Mouse (Mus musculus): Measurements from ENCODE around the gene Ginm1. TPM values are rescaled to one million over a fixed set of nuclear protein-coding genes. Genes with fewer than 3 reads are reported as not detected.

Ginm1 gene
- polyA plus RNA-seq, 1 experiment, result 20.2 TPM

DNA sequence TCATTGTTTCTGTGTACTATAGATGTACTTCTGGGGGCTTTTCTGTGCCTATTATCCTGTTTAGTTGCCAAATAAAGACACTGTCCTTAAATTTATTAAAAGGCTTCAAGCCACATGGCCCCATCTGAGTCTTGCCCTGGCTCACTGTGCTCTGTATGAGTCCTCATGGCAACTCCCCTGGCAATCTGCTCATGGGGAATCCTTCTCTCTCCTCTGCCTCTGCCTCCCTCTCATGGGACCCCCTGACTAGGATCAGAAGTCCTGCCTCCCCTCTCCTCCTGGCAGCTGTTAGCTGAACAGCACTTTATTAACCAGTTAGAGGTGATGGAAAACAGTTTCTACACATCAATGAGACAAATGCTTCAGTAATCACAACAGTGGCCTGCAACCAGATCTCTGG lies 61.0 kb downstream of the Ginm1 start:
- no peak for TF ChIP-seq POLR2A (IDR thresholded peaks at IDR 0.05; ENCODE audit: control insufficient read depth, extremely low read depth, insufficient read depth, low read length, poor library complexity)
- no peak for TF ChIP-seq CTCF (IDR thresholded peaks at IDR 0.05; ENCODE audit: borderline replicate concordance, control insufficient read depth, extremely low read depth, insufficient read depth, low read length, poor library complexity)
- H3K4me3 ChIP-seq (ENCODE audit: control insufficient read depth, insufficient read depth, low read length), result no peak overlapping the region
- H3K27ac ChIP-seq (ENCODE audit: control insufficient read depth, insufficient read depth, low read length), result no peak overlapping the region
- H3K36me3 ChIP-seq (ENCODE audit: control insufficient read depth, insufficient read depth, low read length), result no peaks in the 10 kb centered on the region
- DNase-seq, result no peak
- no peaks in the 10 kb centered on the region for H3K27me3 ChIP-seq (ENCODE audit: control insufficient read depth, insufficient read depth, low read length)
- peaks cover 5% of the 10 kb centered on the region for H3K4me1 ChIP-seq (replicated peaks; ENCODE audit: control insufficient read depth, insufficient read depth, low read length)

DNA sequence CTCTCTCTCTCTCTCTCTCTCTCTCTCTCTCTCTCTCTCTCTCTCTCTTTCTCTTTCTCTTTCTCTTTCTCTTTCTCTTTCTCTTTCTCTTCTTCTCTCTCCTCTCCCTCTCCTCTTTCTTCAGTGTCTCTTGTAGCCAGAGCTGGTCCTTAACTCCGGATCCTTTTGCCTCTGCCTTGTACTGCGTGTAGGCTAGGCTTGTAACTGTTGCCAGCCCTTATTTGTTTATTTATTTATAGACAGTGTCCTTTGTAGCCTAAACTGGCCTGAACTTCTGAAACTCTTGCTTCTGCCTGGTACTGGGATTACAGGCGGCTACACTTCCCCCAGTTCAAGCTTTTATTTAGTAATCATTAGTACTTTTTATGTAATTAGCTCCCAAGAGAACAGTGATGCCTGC lies 65.6 kb downstream of the Ginm1 start:
- no peak for DNase-seq
- WGBS, result 18% methylated on average over 3 of the region's 3 CpGs
- Histone ChIP-seq H3K27ac (ENCODE audit: control insufficient read depth, insufficient read depth, low read length) (no peak overlapping the region), H3K4me3 (ENCODE audit: control insufficient read depth, insufficient read depth, low read length) (no peak overlapping the region), H3K4me1 (replicated peaks; ENCODE audit: control insufficient read depth, insufficient read depth, low read length) (peaks cover 5% of the 10 kb centered on the region), H3K36me3 (ENCODE audit: control insufficient read depth, insufficient read depth, low read length) (no peaks in the 10 kb centered on the region), H3K27me3 (ENCODE audit: control insufficient read depth, insufficient read depth, low read length) (no peaks in the 10 kb centered on the region)
- TF ChIP-seq POLR2A (IDR thresholded peaks at IDR 0.05; ENCODE audit: control insufficient read depth, extremely low read depth, insufficient read depth, low read length, poor library complexity) (no peak), CTCF (IDR thresholded peaks at IDR 0.05; ENCODE audit: borderline replicate concordance, control insufficient read depth, extremely low read depth, insufficient read depth, low read length, poor library complexity) (no peak)

DNA sequence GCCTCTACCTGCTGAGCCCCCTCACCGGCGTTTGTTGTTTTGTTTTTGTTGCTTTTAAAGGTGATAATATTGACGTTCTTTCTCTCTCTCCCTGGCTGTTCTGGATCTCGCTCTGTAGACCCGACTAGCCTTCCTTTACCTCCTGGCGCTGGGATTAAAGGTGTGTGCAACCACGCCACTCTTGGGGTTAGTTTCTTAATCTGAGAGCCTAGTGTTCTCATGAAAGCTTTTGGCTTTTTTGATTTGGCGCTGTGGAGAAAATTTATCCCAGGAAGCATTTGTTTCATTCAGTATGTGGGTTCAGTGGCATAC lies 66.2 kb downstream of the Ginm1 start:
- Histone ChIP-seq H3K27ac (ENCODE audit: control insufficient read depth, insufficient read depth, low read length) (peak overlapping the region; percentile 21; the same call in 1 of the 2 replicates), H3K36me3 (ENCODE audit: control insufficient read depth, insufficient read depth, low read length) (no peaks in the 10 kb centered on the region)
- TF ChIP-seq POLR2A (IDR thresholded peaks at IDR 0.05; ENCODE audit: control insufficient read depth, extremely low read depth, insufficient read depth, low read length, poor library complexity) (no peak), CTCF (IDR thresholded peaks at IDR 0.05; ENCODE audit: borderline replicate concordance, control insufficient read depth, extremely low read depth, insufficient read depth, low read length, poor library complexity) (no peak)

DNA sequence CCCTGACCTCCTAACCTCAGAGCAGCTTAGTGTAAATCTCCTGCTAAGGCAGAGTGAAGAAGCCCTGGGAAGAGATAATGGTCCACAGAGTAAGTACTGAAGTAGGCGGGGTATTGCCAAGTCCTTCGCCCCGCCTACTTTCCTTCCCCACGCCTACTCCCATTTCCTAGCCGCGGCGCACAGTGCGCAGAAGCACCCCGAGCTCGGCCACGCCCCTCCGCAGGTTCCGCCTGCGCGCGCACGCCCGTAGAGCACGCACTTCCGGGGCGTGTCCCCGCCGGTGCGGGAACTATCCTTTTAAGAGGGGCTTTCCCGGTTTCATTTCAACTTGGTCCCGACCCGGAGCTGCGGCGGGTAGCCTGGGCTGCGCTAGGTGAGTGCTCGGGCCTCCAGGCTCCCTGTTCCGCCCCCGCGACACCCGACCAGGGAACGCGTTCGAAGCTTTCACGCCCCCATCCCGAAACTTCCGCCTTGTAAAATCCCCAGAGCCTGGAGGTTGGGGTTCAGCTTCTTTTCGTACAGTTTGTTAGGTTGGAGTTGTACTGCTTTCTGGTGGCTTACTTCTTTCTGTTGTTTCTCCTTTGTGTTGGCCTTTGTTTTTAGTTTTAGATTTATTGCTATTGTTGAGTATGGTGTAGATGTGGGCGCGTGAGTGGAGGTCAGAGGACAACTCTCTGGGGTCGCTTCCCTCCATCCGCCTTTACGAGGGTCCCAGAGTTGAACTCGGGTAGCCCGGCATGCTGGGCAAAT lies 66.7 kb downstream of the Ginm1 start, which contains the start of gene Katna1:
Katna1 (plus strand) TSS at position 250 of the 750 bp plus-strand sequence.
- peak; percentile 94 for DNase-seq
- no peaks in the 10 kb centered on the region for H3K36me3 ChIP-seq (ENCODE audit: control insufficient read depth, insufficient read depth, low read length)
- 0 out of 2 replicates have a peak, but pooled peaks have one; percentile 43 for TF ChIP-seq CTCF (IDR thresholded peaks at IDR 0.05; ENCODE audit: borderline replicate concordance, control insufficient read depth, extremely low read depth, insufficient read depth, low read length, poor library complexity)
- TF ChIP-seq POLR2A (IDR thresholded peaks at IDR 0.05; ENCODE audit: control insufficient read depth, extremely low read depth, insufficient read depth, low read length, poor library complexity), result peak; percentile 75
- peak within 1 kb of the TSS; percentile 73 for H3K4me3 ChIP-seq (ENCODE audit: control insufficient read depth, insufficient read depth, low read length)
- H3K27me3 ChIP-seq (ENCODE audit: control insufficient read depth, insufficient read depth, low read length), result no peaks in the 10 kb centered on the region
- peaks cover 5% of the 10 kb centered on the region for H3K4me1 ChIP-seq (replicated peaks; ENCODE audit: control insufficient read depth, insufficient read depth, low read length)
- WGBS, result under 1% methylated on average over 49 of the region's 49 CpGs
- peak within 1 kb of the TSS; percentile 21; the same call in 1 of the 2 replicates for H3K27ac ChIP-seq (ENCODE audit: control insufficient read depth, insufficient read depth, low read length)

More for the DNA sequence above, 66.2 kb downstream of the Ginm1 start:
- no peak for DNase-seq
- Histone ChIP-seq H3K27me3 (ENCODE audit: control insufficient read depth, insufficient read depth, low read length) (no peaks in the 10 kb centered on the region), H3K4me1 (replicated peaks; ENCODE audit: control insufficient read depth, insufficient read depth, low read length) (peaks cover 5% of the 10 kb centered on the region), H3K4me3 (ENCODE audit: control insufficient read depth, insufficient read depth, low read length) (peak overlapping the region; percentile 73)
- under 1% methylated on average over 8 of the region's 8 CpGs for WGBS

Other genes with a start within 250 kb of the Ginm1 start
- 3.8 and 5.0 TPM in 2 replicates for gene Lrp11, start 203.0 kb downstream of the Ginm1 start, polyA plus RNA-seq (2012; rRNA removed)
- 13.2 and 14.2 TPM in 2 replicates for gene Nup43, start 125.3 kb downstream of the Ginm1 start, polyA plus RNA-seq (2012; rRNA removed)
- 35.5 and 35.6 TPM in 2 replicates for gene Pcmt1, start 111.7 kb downstream of the Ginm1 start, polyA plus RNA-seq (2012; rRNA removed)
- gene Lats1, start 111.6 kb downstream of the Ginm1 start, polyA plus RNA-seq (2012; rRNA removed), result 17.3 and 17.9 TPM in 2 replicates
- 5.4 and 8.0 TPM in 2 replicates for gene Katna1, start 66.8 kb downstream of the Ginm1 start, polyA plus RNA-seq (2012; rRNA removed)
- gene Ppil4, start 67 bp upstream of the Ginm1 start, polyA plus RNA-seq (2012; rRNA removed), result 11.4 and 13.4 TPM in 2 replicates
- gene Zc3h12d, start 39.6 kb upstream of the Ginm1 start, polyA plus RNA-seq (2012; rRNA removed), result 5.6 and 6.7 TPM in 2 replicates
- gene Tab2, start 163.4 kb upstream of the Ginm1 start, polyA plus RNA-seq (2012; rRNA removed), result 75.7 and 78.1 TPM in 2 replicates

Measured in thymus, adult 2 months (tissue).